Mouse (Mus musculus) megakaryocyte, embryonic 14.5 days (primary cell): ENCODE measurements around the gene Hivep3.

Experiments
- FLI1 ChIP-seq: IDR thresholded peaks from 2 replicates; pipeline ENCODE4 v1.6.1; 2012; ENCODE audit warnings: low read length, inconsistent platforms, mixed read lengths
- GATA1 ChIP-seq: IDR thresholded peaks from 3 replicates; pipeline ENCODE4 v1.6.1; 2012; ENCODE audit warnings: mixed read lengths, low read length, inconsistent platforms, borderline replicate concordance

- TF ChIP-seq GATA1 (no peak), FLI1 (no peak)
Measured at GRCm38 (mm10) chr4:119788746-119789145, 55.2 kb downstream of the Hivep3 start.
